Mouse (Mus musculus): ENCODE measurements around the gene Nsg1.

GRCm38 (mm10) chr5:38136247-38136646, 23.5 kb downstream of the Nsg1 start:
- TF ChIP-seq POLR2A (IDR thresholded peaks at IDR 0.05; ENCODE audit: borderline replicate concordance, control insufficient read depth, low read depth, low read length) (no peak), CTCF (IDR thresholded peaks at IDR 0.05; ENCODE audit: control insufficient read depth, insufficient read depth, low read length) (no peak)
